Mouse (Mus musculus) liver, adult 2 months (tissue): ENCODE measurements around the gene Gmppb. TPM values are rescaled to one million over a fixed set of nuclear protein-coding genes. Genes with fewer than 3 reads are reported as not detected.

ENCODE experiments used
- DNase-seq: peaks from one replicate; pipeline ENCODE4 v3.0.0-alpha.2; 2011; ENCODE audit warnings: low read depth, low spot score; ENCODE audit errors: extremely low read depth
- H3K27ac ChIP-seq: fragments of 200-500 bp; replicated peaks from 2 replicates; pipeline ENCODE4 v1.5.1; 2012; ENCODE audit warnings: low read depth, mild to moderate bottlenecking, control low read depth, inconsistent platforms, low read length; ENCODE audit not compliant: insufficient read depth
- H3K27me3 ChIP-seq: fragments of 200-500 bp; 2 replicates; pipeline ENCODE4 v1.6.1; 2012; ENCODE audit warnings: mild to moderate bottlenecking, moderate library complexity, low read length, inconsistent platforms; ENCODE audit not compliant: control insufficient read depth, insufficient read depth
- H3K36me3 ChIP-seq: fragments of 200-500 bp; 2 replicates; pipeline ENCODE4 v1.6.1; 2012; ENCODE audit warnings: low read length, inconsistent platforms; ENCODE audit not compliant: control insufficient read depth, insufficient read depth
- H3K4me1 ChIP-seq: fragments of 200-500 bp; 2 replicates; pipeline ENCODE4 v1.6.1; 2011; ENCODE audit warnings: low read length; ENCODE audit not compliant: control insufficient read depth, insufficient read depth
- H3K4me3 ChIP-seq: fragments of 200-500 bp; 2 replicates; pipeline ENCODE4 v1.5.1; 2011; ENCODE audit warnings: low read depth, mild to moderate bottlenecking, control low read depth, low read length, moderate library complexity; ENCODE audit not compliant: insufficient read depth
- H3K79me2 ChIP-seq: fragments of 200-500 bp; 2 replicates; pipeline ENCODE4 v1.6.1; 2012; ENCODE audit warnings: inconsistent platforms, mild to moderate bottlenecking, low read length, moderate library complexity; ENCODE audit not compliant: control insufficient read depth, insufficient read depth
- H3K9ac ChIP-seq: fragments of 200-500 bp; 2 replicates; pipeline ENCODE4 v1.6.1; 2012; ENCODE audit warnings: low read depth, mild to moderate bottlenecking, control low read depth, inconsistent platforms, low read length
- CTCF ChIP-seq: fragments of 200-500 bp; IDR thresholded peaks from 2 replicates; pipeline ENCODE4 v1.5.1; 2011; ENCODE audit warnings: low read depth, low read length, control low read depth
- POLR2A ChIP-seq: fragments of 200-500 bp; IDR thresholded peaks from 2 replicates; pipeline ENCODE4 v1.6.1; 2011; ENCODE audit warnings: low read length, control low read depth; ENCODE audit not compliant: insufficient read depth; ENCODE audit errors: extremely low read depth
- WGBS: fragments of 180-500 bp; shearing (Covaris S2); methylation state at CpG from one replicate; pipeline ENCODE4 v1.1.7; 2018; 5-methylcytosine and 5-hydroxymethylcytosine counted together
- polyA plus RNA-seq: library from polyadenylated mRNA; depleted of rRNA; stranded (reverse); fragments of >200 nt; gene quantifications from 2 replicates; pipeline ENCODE4 v1.2.3, GENCODE M21; 2012
- total RNA-seq: library from RNA; depleted of rRNA; stranded (reverse); fragments of >200 nt; gene quantifications from 2 replicates; pipeline ENCODE4 v1.2.3, GENCODE M21; 2014

Gene Gmppb
- total and polyA plus RNA-seq, 2 experiments = 21.4 to 54.7 TPM

DNA sequence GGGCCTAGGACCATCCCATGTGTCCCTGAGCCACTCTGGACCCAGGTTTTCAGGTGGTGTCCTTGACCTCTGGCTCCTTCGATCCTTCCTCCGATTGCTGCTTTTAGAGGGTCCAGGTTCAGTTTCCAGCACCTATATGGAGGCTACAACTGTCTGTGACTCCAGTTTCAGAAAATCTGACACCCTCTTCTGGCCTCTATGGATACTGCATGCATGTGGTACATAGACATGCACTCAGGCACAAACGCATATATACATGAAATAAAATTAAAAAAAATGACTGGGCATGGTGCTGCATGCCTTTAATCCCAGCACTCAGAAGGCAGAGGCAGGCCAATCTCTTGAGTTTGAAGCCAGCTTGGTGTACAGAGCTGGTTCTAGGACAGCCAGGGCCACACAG, 21.2 kb upstream of the Gmppb start:
- H3K9ac ChIP-seq = no peak overlapping the region
- 98% methylated on average over 3 of the region's 3 CpGs for WGBS
- DNase-seq = no peak
- no peak for TF ChIP-seq POLR2A
- TF ChIP-seq CTCF = no peak
- no peak overlapping the region for H3K4me3 ChIP-seq
- H3K4me1 ChIP-seq = peaks cover 2% of the 10 kb centered on the region; the same call in 1 of the 2 replicates
- H3K27ac ChIP-seq = no peak overlapping the region
- peaks cover 33% of the 10 kb centered on the region for H3K36me3 ChIP-seq
- H3K79me2 ChIP-seq = peaks cover 12% of the 10 kb centered on the region; the same call in 1 of the 2 replicates
- H3K27me3 ChIP-seq = no peaks in the 10 kb centered on the region

DNA sequence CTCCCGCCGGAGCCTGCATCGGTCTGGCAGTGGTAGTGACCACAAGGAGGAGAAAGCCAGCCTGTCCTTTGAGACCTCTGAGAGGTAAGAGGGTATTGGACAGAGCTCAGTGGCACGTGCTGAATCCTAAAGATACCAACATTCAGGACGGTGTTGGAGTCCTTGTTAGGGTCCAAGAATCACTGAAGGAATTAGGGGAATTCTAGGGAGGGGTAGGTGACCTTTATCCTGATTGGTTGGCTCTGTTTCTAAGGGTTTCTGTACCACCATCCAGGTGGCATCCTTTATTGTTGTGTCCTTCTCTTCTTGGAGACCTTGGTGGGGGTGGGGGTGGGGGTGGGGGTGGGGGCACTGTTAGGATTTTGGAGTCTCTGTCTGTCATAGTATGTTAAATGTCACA, 16.9 kb upstream of the Gmppb start:
- H3K36me3 ChIP-seq = peaks cover 19% of the 10 kb centered on the region
- DNase-seq = no peak
- no peak overlapping the region for H3K4me3 ChIP-seq
- peaks cover 7% of the 10 kb centered on the region; the same call in 1 of the 2 replicates for H3K79me2 ChIP-seq
- H3K4me1 ChIP-seq = no peaks in the 10 kb centered on the region
- no peaks in the 10 kb centered on the region for H3K27me3 ChIP-seq
- WGBS = 90% methylated on average over 5 of the region's 5 CpGs
- no peak overlapping the region for H3K27ac ChIP-seq
- H3K9ac ChIP-seq = no peak overlapping the region
- TF ChIP-seq POLR2A (no peak), CTCF (no peak)

DNA sequence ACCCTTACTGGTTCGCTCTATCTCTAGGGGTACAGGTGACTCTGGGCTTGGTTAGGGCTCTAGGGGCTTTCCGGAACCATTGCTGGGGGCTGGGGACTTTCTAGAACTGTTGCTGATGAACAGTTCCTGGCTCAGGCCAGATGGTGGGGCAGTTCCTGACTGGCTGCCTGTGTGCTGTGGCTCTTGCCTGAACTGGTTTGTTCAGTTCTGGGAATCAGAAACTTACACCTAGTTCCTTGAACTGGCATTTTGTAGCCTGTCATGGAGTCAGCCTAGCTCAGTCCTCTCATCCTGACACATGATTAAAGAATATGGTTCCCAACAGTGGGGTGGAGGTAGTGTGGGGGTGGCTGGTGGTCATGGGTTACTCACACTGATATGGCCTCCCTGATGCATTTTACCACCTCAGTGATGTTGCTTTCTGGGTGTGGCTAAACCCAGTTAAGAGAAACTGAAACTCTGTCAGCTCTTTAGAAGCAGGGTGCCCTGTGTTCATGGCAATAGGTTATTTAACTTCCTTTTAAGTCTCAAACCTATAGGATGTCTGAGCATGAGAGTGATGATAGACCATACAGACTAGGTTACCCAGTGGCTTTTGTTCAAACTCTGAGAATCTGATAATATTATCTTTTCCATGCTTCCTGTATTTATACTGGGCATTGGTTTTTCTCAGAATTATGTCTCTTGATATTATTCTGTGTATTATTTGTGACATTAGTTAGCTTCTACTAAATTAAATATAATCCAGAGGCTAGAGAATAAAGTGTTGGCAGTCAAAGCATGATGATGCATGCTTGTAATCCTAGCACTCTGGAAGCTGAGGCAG, 13.5 kb upstream of the Gmppb start:
- no peak for DNase-seq
- TF ChIP-seq CTCF (no peak), POLR2A (no peak)
- Histone ChIP-seq H3K27me3 (no peaks in the 10 kb centered on the region), H3K4me3 (no peak overlapping the region), H3K79me2 (peaks cover 2% of the 10 kb centered on the region; the same call in 1 of the 2 replicates), H3K27ac (no peak overlapping the region), H3K36me3 (peaks cover 24% of the 10 kb centered on the region), H3K9ac (no peak overlapping the region), H3K4me1 (no peaks in the 10 kb centered on the region)
- whole genome bisulfite sequencing = 95% methylated on average over 2 of the region's 2 CpGs

DNA sequence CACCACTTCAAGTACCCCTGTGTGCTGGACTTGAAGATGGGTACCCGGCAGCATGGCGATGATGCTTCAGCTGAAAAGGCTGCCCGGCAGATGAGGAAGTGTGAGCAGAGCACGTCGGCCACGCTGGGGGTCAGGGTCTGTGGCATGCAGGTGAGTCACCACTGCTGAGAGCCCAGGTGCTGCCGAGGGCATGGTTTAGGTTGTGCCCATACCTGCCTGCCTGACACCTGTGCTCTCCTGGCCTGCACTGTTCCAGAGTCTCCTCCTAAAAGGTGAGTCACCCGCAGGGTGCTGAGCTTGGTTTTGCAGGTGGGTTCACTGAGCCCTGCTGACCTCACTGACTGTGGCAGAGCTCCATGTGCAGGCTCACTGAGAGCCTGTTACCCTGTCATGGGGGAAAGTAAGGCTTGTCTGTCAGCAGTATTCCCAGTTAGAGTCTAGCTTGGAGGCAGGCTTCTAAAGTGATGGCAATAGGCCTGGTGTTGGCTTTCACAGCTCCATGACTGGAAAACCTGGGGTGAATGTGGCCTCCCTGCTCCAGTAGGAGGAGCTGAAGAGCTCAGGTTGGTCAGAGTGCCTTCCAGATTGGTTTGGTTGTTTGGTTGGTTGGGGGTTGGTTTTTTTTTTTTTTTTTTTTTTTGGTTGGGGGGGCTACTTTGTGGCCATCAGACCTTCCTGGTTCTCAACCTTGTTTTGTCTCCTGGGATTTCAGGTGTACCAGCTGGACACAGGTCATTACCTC, 4.1 kb upstream of the Gmppb start:
- H3K27me3 ChIP-seq = no peaks in the 10 kb centered on the region
- H3K36me3 ChIP-seq = peaks cover 18% of the 10 kb centered on the region
- peaks cover 7% of the 10 kb centered on the region; the same call in 1 of the 2 replicates for H3K4me1 ChIP-seq
- peaks cover 4% of the 10 kb centered on the region; the same call in 1 of the 2 replicates for H3K79me2 ChIP-seq
- DNase-seq = no peak
- TF ChIP-seq POLR2A = no peak
- TF ChIP-seq CTCF = peak; percentile 33; the same call in 1 of the 2 replicates
- WGBS = 99% methylated on average over 8 of the region's 8 CpGs
- no peak overlapping the region for H3K27ac ChIP-seq
- no peak overlapping the region for H3K4me3 ChIP-seq
- no peak overlapping the region for H3K9ac ChIP-seq

- TF ChIP-seq CTCF (no peak), POLR2A (no peak)
- H3K36me3 ChIP-seq = peaks cover 8% of the 10 kb centered on the region
- no peak overlapping the region for H3K27ac ChIP-seq
- H3K79me2 ChIP-seq = peaks cover 4% of the 10 kb centered on the region; the same call in 1 of the 2 replicates
- H3K9ac ChIP-seq = no peak overlapping the region
- no peak overlapping the region for H3K4me3 ChIP-seq
- H3K4me1 ChIP-seq = peaks cover 16% of the 10 kb centered on the region
- H3K27me3 ChIP-seq = no peaks in the 10 kb centered on the region
- WGBS = 97% methylated on average over 4 of the region's 4 CpGs
- DNase-seq = no peak
Observed at GRCm38 (mm10) chr9:108046582-108046981, 2.5 kb upstream of the Gmppb start.
